Mouse (Mus musculus) inflammation-experienced regulatory T-cells, adult 16 weeks (primary cell): ENCODE measurements around the gene Klri2. TPM values are rescaled to one million over a fixed set of nuclear protein-coding genes. Genes with fewer than 3 reads are reported as not detected.

Source experiments
- polyA plus RNA-seq: library from polyadenylated mRNA; unstranded; fragments of 100-300 nt; shearing (Covaris generic); gene quantifications from one replicate; pipeline ENCODE4 v1.2.1, GENCODE M21; 2017

Klri2 gene
- not detected for polyA plus RNA-seq

GRCm38 (mm10) chr6:129740069-129740721 is at the start of gene Klri2:
TSS of gene Klri2 (minus strand) at chr6:129740484.

GRCm38 (mm10) chr6:129784170-129784569 is 43.9 kb upstream of the Klri2 start, which contains the start of gene Gm156:
TSS of gene Gm156 (minus strand) at chr6:129784270.

GRCm38 (mm10) chr6:129717032-129717431 is 23.3 kb downstream of the Klri2 start, which contains the start of gene Klri1:
TSS of gene Klri1 (minus strand) at chr6:129717132.

Other genes starting within 250 kb of the Klri2 start
- gene Olr1, start 233.3 kb downstream of the Klri2 start, polyA plus RNA-seq: 0.11 TPM
- gene Tmem52b, start 227.9 kb downstream of the Klri2 start, polyA plus RNA-seq: not detected
- 29.5 TPM for gene Gabarapl1, start 207.3 kb downstream of the Klri2 start, polyA plus RNA-seq
- gene Klre1, start 162.6 kb downstream of the Klri2 start, polyA plus RNA-seq: not detected
- gene Klrd1, start 148.7 kb downstream of the Klri2 start, polyA plus RNA-seq: 1.7 TPM
- 1.8 TPM for gene Klrk1, start 116.6 kb downstream of the Klri2 start, polyA plus RNA-seq
- gene Klrc3, start 97.1 kb downstream of the Klri2 start, polyA plus RNA-seq: not detected
- 0.21 TPM for gene Klrc2, start 79.8 kb downstream of the Klri2 start, polyA plus RNA-seq
- gene Klrc1, start 61.5 kb downstream of the Klri2 start, polyA plus RNA-seq: 0.71 TPM
- not detected for gene Klri1, start 23.4 kb downstream of the Klri2 start, polyA plus RNA-seq
- gene Gm156, start 43.8 kb upstream of the Klri2 start, polyA plus RNA-seq: not detected
- gene Gm17631, start 122.2 kb upstream of the Klri2 start, polyA plus RNA-seq: not detected
- gene Klra17, start 136.2 kb upstream of the Klri2 start, polyA plus RNA-seq: not detected
- gene Klra5, start 177.2 kb upstream of the Klri2 start, polyA plus RNA-seq: not detected